Mouse (Mus musculus): Measurements from ENCODE around the gene Med29.
A peak's percentile ranks its signal among the peaks of the same experiment; 100 is the strongest.

The Med29 gene

DNA sequence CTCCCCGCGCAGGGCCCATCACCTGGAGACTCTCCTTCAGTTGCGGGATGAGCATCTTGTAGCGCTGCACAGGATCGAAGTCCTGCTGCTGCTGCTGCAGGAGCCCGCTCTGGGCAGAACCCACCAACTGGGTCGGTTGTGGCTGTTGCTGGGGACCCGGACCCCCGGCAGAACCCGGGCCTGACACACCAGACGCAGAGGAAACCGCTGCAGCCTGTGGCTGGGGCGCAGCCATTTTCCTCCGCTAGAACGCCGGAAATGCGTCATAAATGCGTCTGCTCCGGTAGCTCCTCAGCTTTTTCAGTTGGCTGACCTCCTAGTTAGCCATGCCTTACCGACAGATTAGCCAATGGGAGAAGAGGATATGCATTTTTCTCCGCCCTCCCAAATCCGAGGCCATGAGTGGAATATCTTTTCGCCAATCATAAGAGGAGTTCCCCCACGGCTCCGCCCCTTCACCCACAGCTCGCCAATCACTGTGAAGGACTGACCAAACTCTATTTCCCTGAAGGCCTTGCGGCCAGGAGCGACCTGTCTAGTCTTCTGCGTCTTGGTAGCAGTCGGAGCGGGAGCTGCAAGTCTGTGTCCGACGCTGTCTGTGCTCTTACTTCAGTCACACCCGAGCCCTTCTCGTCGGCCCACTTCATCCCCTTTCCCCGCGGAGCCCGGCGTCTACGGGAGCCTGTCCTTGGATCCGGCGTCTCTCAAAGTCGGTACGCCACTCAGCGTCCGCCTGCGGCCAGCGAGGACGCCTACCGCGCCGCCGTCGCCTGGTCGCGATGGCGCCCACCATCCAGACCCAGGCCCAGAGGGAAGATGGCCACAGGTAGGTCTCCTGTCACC, at the start of gene Med29, which contains the start of gene Paf1:
Gene Med29, minus strand, starts transcription at position 280 of the 843 bp plus-strand sequence.
Gene Paf1, plus strand, starts transcription at position 523 of the 843 bp plus-strand sequence.
- peak; percentile 99 for DNase-seq

DNA sequence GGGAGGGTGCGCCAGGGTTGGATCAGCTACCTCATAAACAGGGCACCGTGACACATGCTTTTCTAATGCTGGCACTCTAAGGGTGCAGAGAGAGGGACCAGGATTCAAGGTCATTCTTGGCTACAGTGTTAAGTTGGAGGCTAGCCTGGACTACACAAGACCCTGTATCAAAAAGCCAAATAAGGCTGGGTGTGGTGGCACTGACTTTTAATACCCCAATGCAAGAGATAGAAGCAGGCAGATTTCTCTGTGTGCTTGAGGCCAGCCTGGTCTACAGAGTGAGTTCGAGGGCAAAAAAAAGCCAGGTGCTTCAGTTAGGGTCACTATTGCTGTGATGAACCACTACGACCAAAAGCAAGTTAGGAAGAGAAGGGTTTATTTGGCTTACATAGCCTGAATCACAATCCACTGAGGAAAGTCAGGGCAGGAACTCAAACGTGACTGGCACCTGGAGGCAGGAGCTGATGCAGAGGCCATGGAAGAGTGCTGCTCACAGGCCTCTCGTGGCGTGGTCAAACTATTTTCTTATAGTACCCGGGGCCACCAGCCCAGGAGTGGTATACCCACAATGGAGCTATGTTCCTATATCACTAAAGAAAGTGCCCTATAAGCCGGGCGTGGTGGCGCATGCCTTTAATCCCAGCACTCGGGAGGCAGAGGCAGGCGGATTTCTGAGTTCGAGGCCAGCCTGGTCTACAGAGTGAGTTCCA, 49.4 kb upstream of the Med29 start:
- no peak for DNase-seq

- DNase-seq = peak; percentile 29 to 33
These were observed 48.2 kb upstream of the Med29 start for GRCm38 (mm10) chr7:28440739-28441138.

DNA sequence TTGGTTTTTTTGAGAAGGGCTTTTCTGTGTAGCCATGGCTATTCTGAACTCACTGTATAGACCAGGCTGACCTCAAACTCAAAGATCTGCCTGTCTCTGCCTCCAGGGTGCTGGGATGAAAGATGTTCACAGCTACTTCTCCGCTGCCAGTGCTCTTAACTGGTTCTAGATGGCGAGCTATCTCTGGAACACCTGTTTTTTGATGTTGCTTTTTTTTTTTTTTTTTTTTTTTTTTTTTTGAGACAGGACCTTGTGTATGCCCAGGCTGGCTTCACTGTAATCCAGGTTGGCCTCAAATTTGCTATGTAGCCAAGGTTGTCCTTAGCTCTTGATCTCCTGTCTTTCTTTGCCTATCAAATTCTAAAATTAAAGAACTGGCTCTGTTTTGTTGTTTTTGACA, 46.3 kb upstream of the Med29 start:
- DNase-seq = no peak

- DNase-seq = no peak
These were observed 45.5 kb upstream of the Med29 start for GRCm38 (mm10) chr7:28437964-28438363.

DNA sequence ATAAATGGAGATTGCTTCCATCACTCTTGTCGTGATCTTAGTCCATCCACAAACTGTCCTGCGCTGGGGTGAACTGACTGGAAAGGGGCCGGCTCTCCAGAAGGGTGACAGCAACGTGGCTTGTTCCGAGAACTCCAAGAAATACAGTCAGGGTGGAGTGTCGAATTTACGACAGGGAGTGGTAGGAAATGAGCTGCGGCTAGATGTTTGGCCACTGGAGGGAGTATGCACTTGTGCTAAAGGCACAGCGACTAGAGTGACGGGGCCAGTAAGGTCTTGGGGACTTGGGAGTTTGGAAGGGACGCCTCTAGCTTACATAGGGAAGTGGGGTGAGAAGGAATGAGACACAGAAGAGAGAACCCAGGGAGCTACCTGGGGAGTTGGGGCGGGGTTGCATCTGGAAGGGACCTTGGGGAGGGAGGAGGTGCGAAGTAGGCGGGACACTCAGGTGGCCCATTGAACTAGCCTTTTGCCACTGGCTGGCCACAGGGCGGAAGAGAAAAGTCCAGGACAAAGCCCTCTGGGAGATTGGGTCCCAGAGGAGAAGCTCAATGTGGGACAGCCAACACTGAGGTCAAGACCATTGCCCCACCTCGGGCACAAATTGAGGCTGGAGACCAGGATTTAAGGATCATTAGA, 44.5 kb upstream of the Med29 start, which contains the start of gene Gmfg:
Gene Gmfg, plus strand, starts transcription at position 516 of the 639 bp plus-strand sequence.
- peak; percentile 83 to 86 for DNase-seq

- peak; percentile 100 for DNase-seq
These were observed 43.9 kb upstream of the Med29 start for GRCm38 (mm10) chr7:28436271-28436904.

DNA sequence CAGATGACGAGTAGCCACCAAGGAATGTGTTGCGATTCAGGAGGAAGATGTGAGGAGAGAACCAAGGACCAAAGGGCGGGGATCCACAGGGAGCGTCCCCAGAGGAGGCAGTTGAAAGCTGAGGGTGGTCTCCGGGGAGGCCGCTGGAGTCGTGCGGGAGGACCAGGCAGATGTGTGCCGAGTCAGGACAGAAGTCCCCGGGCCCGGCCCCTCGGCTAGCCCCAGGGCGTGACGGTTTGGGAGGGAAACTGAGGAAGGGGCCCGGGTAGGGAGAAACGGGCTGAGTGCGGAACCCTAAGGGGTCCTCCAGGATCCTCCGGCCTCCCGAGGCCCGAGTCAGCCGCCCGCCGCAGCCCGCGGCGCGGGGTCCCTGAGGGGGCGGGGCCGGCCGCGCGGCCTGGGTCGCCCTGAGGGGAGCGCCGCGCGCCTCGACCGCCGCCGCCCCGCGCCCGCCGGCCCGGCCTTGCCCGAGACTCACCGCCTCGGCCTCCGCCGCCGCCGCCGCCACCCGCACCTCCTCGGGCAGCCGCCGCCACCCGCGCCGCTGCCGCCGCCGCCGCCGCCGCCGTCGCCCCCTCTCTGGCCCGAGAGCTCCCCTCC, 43.3 kb upstream of the Med29 start:
- DNase-seq = peak; percentile 15 to 31

DNA sequence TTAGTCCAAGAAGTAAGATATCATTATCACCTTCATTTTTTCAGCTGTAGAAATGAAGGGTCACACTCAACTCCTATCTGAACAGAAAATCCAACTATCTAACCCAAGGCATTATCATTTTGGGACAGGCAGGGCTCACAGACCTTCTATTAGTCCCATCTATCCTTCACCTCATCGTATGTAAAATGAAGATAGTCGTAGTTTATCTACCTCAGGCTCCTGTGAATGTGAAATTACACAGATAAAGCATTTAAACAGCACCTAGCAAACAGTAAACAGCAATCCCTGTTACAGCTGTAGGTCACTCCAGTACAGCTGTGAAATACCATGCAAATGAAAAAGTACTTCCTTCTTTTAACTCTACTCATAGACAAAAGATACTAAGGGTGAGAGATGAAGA, 39.7 kb upstream of the Med29 start:
- DNase-seq = no peak

DNA sequence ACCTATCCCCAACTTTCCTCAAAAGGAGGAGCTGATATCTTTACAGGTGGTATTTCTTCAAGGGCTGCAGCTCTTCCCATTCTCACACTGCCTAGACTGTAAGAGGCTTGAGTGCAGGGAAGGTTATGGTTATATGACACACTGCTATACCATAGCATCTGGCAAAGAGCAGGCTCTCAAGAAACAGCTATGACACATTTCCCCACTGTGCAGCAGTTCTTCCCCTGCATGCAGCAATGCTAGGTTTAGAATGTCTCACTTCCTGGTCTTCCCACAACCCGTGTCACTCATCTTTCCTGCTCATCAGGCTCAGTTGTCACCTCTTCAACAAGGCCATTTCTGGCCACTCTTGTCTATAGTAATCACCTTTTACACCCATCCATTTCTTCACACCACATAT, 38.0 kb upstream of the Med29 start:
- DNase-seq = no peak

DNA sequence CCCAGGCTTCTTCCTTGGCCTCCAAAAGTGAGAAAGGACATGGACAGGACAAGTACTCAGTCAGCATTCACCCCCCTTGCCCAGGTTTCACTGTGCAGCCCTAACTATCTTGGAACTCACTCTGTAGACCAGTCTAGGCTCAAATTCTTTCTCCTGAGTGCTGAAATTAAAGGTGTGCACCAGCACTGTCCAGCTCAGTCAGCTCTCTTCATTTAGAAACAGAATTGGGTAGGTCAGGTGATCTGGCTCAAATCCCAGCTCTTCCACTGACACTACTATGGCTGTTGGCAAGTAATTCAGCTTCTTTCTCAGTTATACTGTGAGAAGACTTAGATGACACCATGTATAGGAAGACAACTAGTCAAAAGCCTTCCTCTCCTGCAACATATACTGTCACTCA, 35.2 kb upstream of the Med29 start:
- DNase-seq = peak in 1 of 2 experiments; percentile 20

DNA sequence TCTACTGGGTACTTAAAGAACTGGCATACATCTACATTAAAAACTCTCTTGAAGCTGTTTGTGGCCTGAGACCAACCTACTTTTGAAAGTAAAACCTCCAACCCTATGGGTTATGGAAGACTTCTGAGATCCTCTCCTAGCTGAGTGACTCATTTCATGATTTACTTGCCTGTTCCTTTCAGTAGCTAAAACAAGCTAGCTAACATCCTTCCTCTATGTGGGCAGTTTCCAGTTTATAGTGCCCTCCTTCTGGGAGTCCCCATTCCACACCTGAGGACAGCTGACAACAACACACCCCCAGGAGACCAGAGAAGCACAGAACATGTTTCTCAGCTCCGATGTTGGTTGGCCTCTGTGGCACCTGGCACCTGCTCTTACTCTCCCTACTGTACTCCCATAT, 30.5 kb upstream of the Med29 start:
- no peak for DNase-seq

- no peak for DNase-seq
These were observed 26.9 kb upstream of the Med29 start for GRCm38 (mm10) chr7:28419416-28419815.

DNA sequence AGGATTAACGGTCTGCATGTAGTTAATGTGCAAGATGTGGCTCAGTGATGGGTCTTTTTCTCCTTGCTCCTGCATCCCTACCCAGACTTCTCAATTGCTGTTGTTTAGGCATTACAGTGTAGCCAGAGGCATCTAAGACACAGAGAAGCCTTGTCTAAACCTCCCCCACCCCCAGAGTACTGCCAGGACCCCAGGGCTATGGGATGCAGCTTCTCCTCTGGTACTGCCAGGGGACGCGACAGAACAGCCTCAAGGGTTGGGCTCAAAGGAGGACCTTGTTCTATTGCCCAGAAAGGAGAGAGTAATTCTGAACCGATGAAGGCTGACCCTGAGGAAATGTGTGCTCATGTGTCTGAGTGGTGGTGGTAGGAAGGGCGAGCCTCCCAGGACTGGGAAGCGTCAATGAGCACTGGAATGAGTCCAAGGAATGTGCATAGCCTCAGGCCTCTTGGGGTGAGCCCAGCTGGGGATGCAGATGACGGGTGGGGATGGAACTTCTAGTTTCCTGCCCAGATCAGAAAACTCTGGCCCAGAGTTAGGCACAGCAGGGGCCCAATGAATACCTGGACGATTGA, 25.7 kb upstream of the Med29 start:
- DNase-seq = peak; percentile 66 to 79

- no peak for DNase-seq
These were observed 24.9 kb upstream of the Med29 start for GRCm38 (mm10) chr7:28417368-28417767.

DNA sequence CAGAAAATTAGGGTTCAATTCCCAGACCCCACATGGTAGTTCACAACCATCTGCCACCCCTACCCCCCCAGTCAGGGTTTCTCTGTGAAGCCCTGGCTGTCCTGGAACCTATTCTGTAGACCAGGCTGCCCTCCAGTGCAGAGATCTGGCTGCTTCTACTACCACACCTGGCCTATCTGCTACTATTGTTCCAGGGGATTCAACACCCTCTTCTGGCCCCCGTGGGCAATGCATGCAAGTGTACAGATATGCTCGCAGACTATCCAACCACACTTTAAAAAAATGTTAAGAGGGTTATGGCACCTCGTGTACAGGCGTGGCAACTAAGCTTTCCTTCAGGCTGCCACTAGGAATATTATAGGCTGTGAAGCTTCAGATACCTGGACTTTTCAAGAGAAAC, 20.3 kb upstream of the Med29 start:
- no peak for DNase-seq

DNA sequence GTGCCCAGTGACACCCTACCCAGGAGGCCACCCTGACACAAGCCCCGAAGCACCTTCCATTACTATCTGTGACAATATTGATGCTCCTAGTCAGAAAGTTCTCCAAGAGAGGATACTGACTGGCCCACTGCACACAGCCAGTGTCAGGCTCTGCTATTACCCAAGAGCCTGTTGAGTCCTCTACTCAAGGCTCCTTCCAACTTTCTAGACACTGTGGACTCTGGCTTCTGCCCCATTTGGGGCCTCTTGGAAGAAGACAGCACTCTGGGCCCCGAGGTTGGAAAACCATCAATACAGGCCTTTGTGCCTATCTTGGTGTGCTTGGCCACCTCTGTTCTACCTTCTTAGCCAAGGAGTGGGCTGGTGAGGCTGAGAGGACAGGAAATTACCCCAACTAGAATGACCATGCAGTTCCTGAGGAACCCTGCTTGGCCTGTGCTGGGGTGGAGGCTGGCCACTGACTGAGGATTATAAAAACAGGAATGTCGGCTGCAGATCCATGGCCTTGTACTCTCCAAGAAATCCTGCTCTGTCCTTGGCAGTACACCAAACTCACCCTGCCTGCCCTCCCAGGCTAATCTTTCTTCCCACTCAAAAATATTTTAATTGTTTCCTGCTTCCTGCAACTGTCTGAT, 18.4 kb upstream of the Med29 start:
- DNase-seq = peak; percentile 53 to 67

GRCm38 (mm10) chr7:28401942-28402341, 9.4 kb upstream of the Med29 start:
- no peak for DNase-seq

GRCm38 (mm10) chr7:28401030-28401429, 8.5 kb upstream of the Med29 start:
- DNase-seq = no peak

DNA sequence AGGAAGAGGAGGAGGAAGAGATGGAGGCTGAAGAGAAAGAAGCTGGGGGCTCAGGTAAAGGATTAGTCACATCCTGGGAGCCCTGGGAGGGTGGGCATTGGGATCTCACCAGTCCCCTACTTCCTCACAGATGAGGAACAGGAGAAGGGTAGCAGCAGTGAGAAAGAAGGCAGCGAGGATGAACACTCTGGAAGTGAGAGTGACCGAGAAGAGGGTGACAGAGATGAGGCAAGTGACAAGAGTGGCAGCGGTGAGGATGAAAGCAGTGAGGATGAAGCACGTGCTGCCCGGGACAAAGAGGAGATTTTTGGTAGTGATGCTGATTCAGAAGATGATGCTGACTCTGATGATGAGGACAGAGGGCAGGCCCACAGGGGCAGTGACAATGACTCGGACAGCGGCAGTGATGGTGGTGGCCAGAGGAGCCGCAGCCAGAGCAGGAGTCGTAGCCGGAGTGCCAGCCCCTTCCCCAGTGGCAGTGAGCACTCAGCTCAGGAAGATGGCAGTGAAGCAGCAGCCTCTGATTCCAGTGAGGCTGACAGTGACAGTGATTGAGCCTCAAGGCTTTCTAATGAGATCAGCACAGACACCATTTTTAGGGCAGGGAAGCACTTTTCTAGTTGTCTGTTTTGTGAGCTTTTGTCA, 6.3 kb upstream of the Med29 start:
- DNase-seq = no peak

DNA sequence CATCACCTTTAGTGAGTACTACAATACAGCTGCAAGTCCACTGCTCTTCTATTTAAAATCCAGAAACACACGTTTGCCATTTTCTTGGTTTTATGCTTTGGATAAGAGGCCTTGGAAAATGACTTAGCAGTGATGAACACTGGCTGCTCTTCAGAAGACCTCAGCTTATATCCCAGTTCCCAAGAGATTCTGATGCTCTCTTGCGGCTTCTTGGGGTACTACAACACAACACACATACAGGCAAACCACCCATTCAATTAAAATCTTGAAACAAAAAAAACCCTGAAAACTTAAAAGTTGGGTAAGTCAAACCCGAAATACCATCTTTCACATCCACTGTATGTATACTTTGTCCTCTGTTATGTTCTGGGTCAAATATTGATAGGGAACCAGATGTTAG, 5.5 kb upstream of the Med29 start:
- DNase-seq = peak in 1 of 2 experiments; percentile 32
